Mouse (Mus musculus) stomach, postnatal 0 days (tissue): ENCODE data around the gene Hoxb6. TPM values are rescaled to one million over a fixed set of nuclear protein-coding genes. Genes with fewer than 3 reads are reported as not detected.

ENCODE experiments used
- ATAC-seq: fragments of 200-750 bp; cut with Nextera tagmentation; 2 replicates; pipeline ENCODE4 v1.8.0; 2017; ENCODE audit not compliant: low FRiP score, low TSS enrichment
- DNase-seq: peaks from one replicate; pipeline ENCODE4 v3.0.0-alpha.2; 2016; ENCODE audit warnings: low spot score
- H3K27ac ChIP-seq: fragments of 300-500 bp; sonication (generic); replicated peaks from 2 replicates; pipeline ENCODE4 v1.5.1; 2014; ENCODE audit warnings: mild to moderate bottlenecking, control low read depth
- H3K27me3 ChIP-seq: fragments of 300-500 bp; sonication (generic); 2 replicates; pipeline ENCODE4 v1.6.1; 2014; ENCODE audit warnings: low read length; ENCODE audit not compliant: control insufficient read depth, insufficient read depth
- H3K36me3 ChIP-seq: fragments of 300-500 bp; sonication (generic); 2 replicates; pipeline ENCODE4 v1.6.1; 2014; ENCODE audit warnings: low read length, mixed read lengths; ENCODE audit not compliant: control insufficient read depth, insufficient read depth
- H3K4me1 ChIP-seq: fragments of 300-500 bp; sonication (generic); replicated peaks from 2 replicates; pipeline ENCODE4 v1.6.1; 2014; ENCODE audit warnings: antibody characterized with exemption; ENCODE audit not compliant: control insufficient read depth, insufficient read depth
- H3K4me2 ChIP-seq: fragments of 300-500 bp; sonication (generic); replicated peaks from 2 replicates; pipeline ENCODE4 v1.6.1; 2014; ENCODE audit warnings: low read depth, mild to moderate bottlenecking, control low read depth, moderate library complexity
- H3K4me3 ChIP-seq: fragments of 300-500 bp; sonication (generic); 2 replicates; pipeline ENCODE4 v1.5.1; 2014; ENCODE audit warnings: low read depth, low read length, control low read depth
- H3K9ac ChIP-seq: fragments of 300-500 bp; sonication (generic); 2 replicates; pipeline ENCODE4 v1.6.1; 2014; ENCODE audit warnings: mild to moderate bottlenecking, low read length, control low read depth, mixed read lengths
- H3K9me3 ChIP-seq: fragments of 300-500 bp; sonication (generic); 2 replicates; pipeline ENCODE4 v1.6.1; 2016; ENCODE audit warnings: low read length; ENCODE audit not compliant: control insufficient read depth
- CTCF ChIP-seq: IDR thresholded peaks from 2 replicates; pipeline ENCODE4 v1.5.1; 2016; ENCODE audit warnings: antibody characterized with exemption, low read depth, mild to moderate bottlenecking, moderate library complexity
- EP300 ChIP-seq: optimal IDR thresholded peaks from 2 replicates; pipeline ENCODE3; 2016; ENCODE audit warnings: antibody characterized with exemption
- WGBS: fragments of 180-500 bp; shearing (Covaris S2); extraction: QIAGEN DNeasy Blood & Tissue Kit; methylation state at CpG from one replicate; pipeline ENCODE4 v1.1.7; 2014; 5-methylcytosine and 5-hydroxymethylcytosine counted together
- polyA plus RNA-seq: library from polyadenylated mRNA; unstranded; fragments of >200 nt; fragmentation: Nextera tagmentation; extraction: Ambion mirVana; gene quantifications from 2 replicates; pipeline ENCODE4 v1.2.1, GENCODE M21; 2015

Gene Hoxb6
- polyA plus RNA-seq, 1 experiment from 2014 or later = 7.9 TPM

DNA sequence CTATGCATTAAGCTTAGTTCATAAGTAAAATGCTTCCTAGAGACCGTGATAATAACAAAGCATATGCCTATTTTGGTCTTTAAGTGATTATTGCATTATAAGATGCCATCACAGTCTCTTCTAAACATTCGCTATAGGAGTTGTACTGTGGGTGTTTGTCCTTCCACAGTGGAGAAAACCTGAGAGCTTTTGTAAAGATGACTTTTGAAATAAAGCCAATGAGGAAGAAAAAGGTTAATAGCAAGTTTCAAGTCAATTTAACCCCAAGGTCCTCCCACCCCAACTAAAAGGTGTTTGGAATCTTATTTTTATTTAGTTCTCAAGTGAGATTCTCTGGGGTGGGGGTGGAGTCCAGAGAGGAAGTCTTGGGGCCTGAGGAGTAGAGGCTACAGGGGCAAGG is 20.9 kb downstream of the Hoxb6 start:
- no peak for TF ChIP-seq CTCF
- TF ChIP-seq EP300 = no peak
- no peak overlapping the region for H3K4me3 ChIP-seq
- no peak overlapping the region for H3K27ac ChIP-seq
- ATAC-seq = no peak
- no peaks in the 10 kb centered on the region for H3K9me3 ChIP-seq
- no peaks in the 10 kb centered on the region for H3K36me3 ChIP-seq
- H3K9ac ChIP-seq = no peak overlapping the region
- peak overlapping the region; percentile 73 for H3K4me2 ChIP-seq
- H3K27me3 ChIP-seq = peaks cover 6% of the 10 kb centered on the region; the same call in 1 of the 2 replicates
- 43% methylated on average over 2 of the region's 2 CpGs for WGBS
- DNase-seq = no peak
- H3K4me1 ChIP-seq = no peaks in the 10 kb centered on the region

DNA sequence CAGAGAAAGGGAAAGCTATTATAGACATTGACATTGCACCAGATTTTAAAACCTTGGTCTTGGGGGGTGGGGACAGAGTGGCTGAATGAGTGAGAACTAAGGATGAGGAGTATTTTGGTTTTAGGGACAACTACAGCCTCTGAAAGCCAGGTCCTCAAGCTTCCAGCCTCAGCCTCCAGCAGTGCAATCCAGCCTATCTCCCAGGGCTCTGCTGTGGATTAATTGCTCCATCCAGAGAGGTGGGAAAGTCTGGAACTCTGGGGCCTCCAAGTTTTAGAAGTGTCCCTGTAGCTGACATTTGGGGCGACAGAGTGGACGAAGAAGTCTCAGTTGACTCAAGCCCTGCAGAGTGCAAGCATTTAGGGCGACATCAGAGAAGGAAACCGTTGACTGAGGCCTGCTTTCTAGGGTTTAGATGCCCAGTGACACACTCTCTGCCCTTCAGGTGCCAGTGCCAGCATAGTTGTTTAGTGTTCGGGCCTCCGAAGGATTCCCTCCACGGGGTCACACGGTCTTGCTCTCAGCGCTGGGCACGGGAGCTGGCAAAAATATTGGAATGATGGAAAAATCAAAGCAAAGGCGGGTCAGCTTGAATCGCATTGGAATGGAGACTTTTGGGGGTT is 21.6 kb downstream of the Hoxb6 start:
- TF ChIP-seq CTCF (no peak), EP300 (no peak)
- Histone ChIP-seq H3K4me3 (peak overlapping the region; percentile 43), H3K9me3 (no peaks in the 10 kb centered on the region), H3K36me3 (no peaks in the 10 kb centered on the region), H3K4me1 (no peaks in the 10 kb centered on the region), H3K4me2 (peak overlapping the region; percentile 73), H3K9ac (peak overlapping the region; percentile 70), H3K27ac (peak overlapping the region; percentile 89), H3K27me3 (peaks cover 6% of the 10 kb centered on the region; the same call in 1 of the 2 replicates)
- DNase-seq (no peak), ATAC-seq (no peak)
- WGBS = 17% methylated on average over 12 of the region's 12 CpGs

DNA sequence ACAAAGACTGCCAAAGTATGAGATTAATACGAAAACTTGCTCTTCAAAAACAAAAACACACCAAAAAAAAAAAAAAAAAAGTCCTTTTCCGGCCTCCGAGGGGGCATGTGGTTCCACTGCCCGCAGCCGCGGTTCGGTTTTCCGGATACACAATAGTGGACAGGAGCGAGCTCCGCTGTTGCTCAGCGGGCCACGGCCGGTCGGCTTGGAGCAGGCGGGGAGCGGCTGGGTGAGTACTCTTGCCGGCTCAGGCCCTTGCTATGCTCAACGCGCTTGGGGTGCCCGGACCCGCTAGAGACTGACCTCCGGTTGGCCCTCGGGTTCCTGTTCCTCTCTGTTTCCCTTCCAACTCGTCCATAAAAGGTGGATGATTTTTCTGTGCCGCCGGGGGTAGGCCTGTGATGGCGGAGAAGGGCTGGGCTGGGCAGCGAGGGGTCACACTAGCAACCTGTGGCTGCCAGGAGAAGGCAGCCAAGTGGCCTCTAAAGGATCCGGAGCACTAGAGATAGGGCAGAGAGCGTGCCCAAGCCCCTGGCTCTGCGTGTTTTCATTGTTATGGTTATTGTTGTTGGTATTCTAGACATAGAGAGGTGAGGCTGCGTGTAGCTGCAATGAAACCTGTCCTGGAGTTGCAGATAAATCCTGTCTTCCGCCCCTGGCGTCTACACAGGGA is 22.5 kb downstream of the Hoxb6 start:
- Histone ChIP-seq H3K36me3 (no peaks in the 10 kb centered on the region), H3K27ac (peak overlapping the region; percentile 89), H3K9me3 (no peaks in the 10 kb centered on the region), H3K9ac (peak overlapping the region; percentile 70), H3K4me2 (peak overlapping the region; percentile 73), H3K4me1 (no peaks in the 10 kb centered on the region), H3K4me3 (peak overlapping the region; percentile 43), H3K27me3 (peaks cover 6% of the 10 kb centered on the region; the same call in 1 of the 2 replicates)
- no peak for TF ChIP-seq CTCF
- no peak for TF ChIP-seq EP300
- DNase-seq (no peak), ATAC-seq (no peak)
- 9% methylated on average over 34 of the region's 34 CpGs for WGBS

DNA sequence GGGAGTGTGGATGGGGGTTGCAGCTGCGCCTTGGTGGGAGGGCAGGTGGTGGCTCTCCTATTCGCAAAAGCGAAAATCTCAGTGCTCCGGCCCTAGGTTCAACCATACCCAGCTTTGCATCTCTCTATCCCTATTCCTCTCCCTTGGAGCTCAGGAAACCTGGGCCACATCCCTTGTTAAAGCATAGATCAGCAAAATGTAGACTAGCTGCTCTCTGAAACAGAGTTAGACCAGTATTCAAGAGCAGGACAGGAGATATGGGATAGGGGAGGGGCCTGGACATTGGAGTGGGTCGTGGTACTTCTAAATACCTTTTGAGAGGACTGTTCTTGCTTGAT is 23.0 kb downstream of the Hoxb6 start:
- ATAC-seq = no peak
- H3K4me3 ChIP-seq = peak overlapping the region; percentile 43
- H3K27me3 ChIP-seq = peaks cover 6% of the 10 kb centered on the region; the same call in 1 of the 2 replicates
- H3K36me3 ChIP-seq = no peaks in the 10 kb centered on the region
- H3K4me1 ChIP-seq = no peaks in the 10 kb centered on the region
- H3K9ac ChIP-seq = peak overlapping the region; percentile 70
- TF ChIP-seq EP300 (no peak), CTCF (no peak)
- no peaks in the 10 kb centered on the region for H3K9me3 ChIP-seq
- DNase-seq = no peak
- peak overlapping the region; percentile 89 for H3K27ac ChIP-seq
- peak overlapping the region; percentile 73 for H3K4me2 ChIP-seq
- 31% methylated on average over 5 of the region's 5 CpGs for WGBS

DNA sequence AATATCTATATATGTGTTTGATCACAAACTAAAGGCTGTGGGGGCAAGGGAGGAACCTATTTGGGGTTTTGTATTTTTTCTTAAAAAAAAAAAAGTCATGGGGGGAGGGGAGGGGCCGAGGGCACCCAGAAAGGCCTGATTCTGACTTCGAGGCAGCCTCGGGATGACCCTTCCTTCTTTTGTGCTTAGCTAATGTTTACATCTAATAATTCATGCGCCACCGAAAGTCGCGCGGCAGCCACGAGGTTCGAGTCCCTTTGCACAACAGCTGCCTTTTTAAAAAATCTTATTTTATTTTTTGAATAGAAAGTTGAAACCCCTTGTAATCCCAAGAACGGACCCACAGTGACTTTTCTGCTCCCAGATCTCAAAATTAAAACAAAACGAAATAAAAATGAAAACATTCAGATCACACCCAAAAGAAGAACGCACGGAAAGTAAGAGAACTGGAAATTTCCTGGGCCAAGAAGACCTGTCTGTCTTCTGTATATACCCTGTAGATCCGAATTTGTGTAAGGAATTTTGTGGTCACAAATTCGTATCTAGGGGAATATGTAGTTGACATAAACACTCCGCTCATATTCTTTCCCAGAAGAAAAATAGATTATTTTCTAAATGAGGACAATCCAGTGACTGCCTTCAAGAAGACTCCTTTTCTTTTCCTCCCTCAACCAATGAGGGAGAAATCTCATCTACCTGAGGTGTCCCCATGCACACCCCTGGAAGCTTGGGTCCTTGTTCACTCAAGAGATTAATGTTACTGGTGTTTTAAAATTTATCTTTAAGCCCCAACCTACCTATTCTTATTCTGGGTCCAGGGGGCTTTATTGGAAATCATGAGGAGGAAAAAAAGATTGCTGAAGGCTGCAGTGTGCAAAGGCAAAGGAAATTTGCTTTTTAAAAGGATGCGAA is 24.7 kb downstream of the Hoxb6 start:
- H3K4me3 ChIP-seq = peak overlapping the region; percentile 61
- peak overlapping the region; percentile 73 for H3K4me2 ChIP-seq
- TF ChIP-seq CTCF = no peak
- no peak for TF ChIP-seq EP300
- peaks cover 5% of the 10 kb centered on the region; the same call in 1 of the 2 replicates for H3K27me3 ChIP-seq
- H3K9ac ChIP-seq = no peak overlapping the region; the same call in 1 of the 2 replicates
- WGBS = 17% methylated on average over 18 of the region's 18 CpGs
- ATAC-seq (no peak), DNase-seq (no peak)
- H3K27ac ChIP-seq = peak overlapping the region; percentile 97; the same call in 1 of the 2 replicates
- no peaks in the 10 kb centered on the region for H3K9me3 ChIP-seq
- H3K36me3 ChIP-seq = no peaks in the 10 kb centered on the region
- H3K4me1 ChIP-seq = no peaks in the 10 kb centered on the region
